In the genomic region with DNA sequence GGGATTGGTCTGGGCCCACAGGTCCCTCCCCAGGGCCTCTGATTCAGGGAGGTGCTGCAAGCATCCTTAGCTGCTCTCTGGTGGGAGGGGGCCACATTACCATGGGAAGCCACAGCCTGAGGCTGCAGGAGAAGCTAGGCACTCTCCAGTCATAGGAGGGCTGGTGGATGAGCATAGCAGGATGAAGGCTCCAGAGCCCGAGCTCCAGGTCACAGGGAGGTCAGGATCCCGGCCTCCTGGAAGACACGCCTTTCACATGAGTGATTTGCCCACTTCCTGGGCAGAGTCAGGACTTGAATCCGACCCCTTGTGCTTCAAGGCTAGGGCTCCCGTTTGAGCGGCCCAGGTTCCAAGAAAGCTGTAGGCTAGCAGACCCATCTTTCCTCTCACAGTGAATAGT, we compare ENCODE assay signal across 14 mouse cellular contexts. TPM values are rescaled to one million over a fixed set of nuclear protein-coding genes. Genes with fewer than 3 reads are reported as not detected.
DNase-seq lines count a peak whose midpoint lies in the region; ATAC-seq and TF ChIP-seq lines count a peak whose summit lies in the region.
"Had no signal": no experiment of that assay in that cellular context is flagged by ENCODE, and none has a peak within 500 bp of the region (broad histone marks: within the 10 kb centered on the region; RNA-seq: fewer than 3 reads in every experiment).

No protein-coding gene starts in this region.

- H3ac ChIP-seq in C2C12 (ENCODE audit: control insufficient read depth, insufficient read length, low read depth), result peak overlapping the region; percentile 36

- H3K79me3 ChIP-seq in C2C12 (ENCODE audit: low read depth), result peaks cover 27% of the 10 kb centered on the region

- peaks cover 56% of the 10 kb centered on the region for H3K27me3 ChIP-seq in forebrain, embryonic 10.5 days (ENCODE audit: poor library complexity, severe bottlenecking)
- peaks cover 2% of the 10 kb centered on the region; the same call in 1 of the 2 replicates for H3K27me3 ChIP-seq in forebrain, embryonic 11.5 days (ENCODE audit: control insufficient read depth, insufficient read depth, low read length)
- no peaks in the 10 kb centered on the region for H3K27me3 ChIP-seq in kidney, embryonic 14.5 days (ENCODE audit: control insufficient read depth, insufficient read depth, low read length)
- no peaks in the 10 kb centered on the region for H3K27me3 ChIP-seq in C2C12 (ENCODE audit: control insufficient read depth, insufficient read depth, insufficient read length)
- H3K27me3 ChIP-seq in intestine, embryonic 16.5 days (replicated peaks; ENCODE audit: control insufficient read depth, insufficient read depth, low read length), result no peaks in the 10 kb centered on the region

- no peak for ATAC-seq in forebrain, embryonic 11.5 days (replicated peaks; ENCODE audit: low FRiP score)
- ATAC-seq in kidney, embryonic 14.5 days (ENCODE audit: low FRiP score, low TSS enrichment), result no peak
- no peak for ATAC-seq in intestine, embryonic 16.5 days

- no peak for TF ChIP-seq CTCF in C2C12 (IDR thresholded peaks at IDR 0.05; ENCODE audit: control insufficient read depth, insufficient read depth, insufficient read length)

- peaks cover 51% of the 10 kb centered on the region for H3K79me2 ChIP-seq in C2C12 (ENCODE audit: control insufficient read depth, insufficient read depth)

- WGBS in forebrain, embryonic 10.5 days, result 42% methylated on average over 6 of the region's 6 CpGs
- 44% methylated on average over 6 of the region's 6 CpGs for WGBS in forebrain, embryonic 11.5 days
- 10% methylated on average over 6 of the region's 6 CpGs for WGBS in kidney, embryonic 14.5 days
- 27% methylated on average over 6 of the region's 6 CpGs for WGBS in intestine, embryonic 16.5 days

- H3K4me1 ChIP-seq in forebrain, embryonic 10.5 days, result peaks cover 73% of the 10 kb centered on the region
- H3K4me1 ChIP-seq in forebrain, embryonic 11.5 days (replicated peaks; ENCODE audit: control insufficient read depth, insufficient read depth, low read length), result peaks cover 15% of the 10 kb centered on the region
- H3K4me1 ChIP-seq in kidney, embryonic 14.5 days (ENCODE audit: control insufficient read depth, insufficient read depth, low read length), result peaks cover 41% of the 10 kb centered on the region
- peaks cover 48% of the 10 kb centered on the region for H3K4me1 ChIP-seq in intestine, embryonic 16.5 days (ENCODE audit: control insufficient read depth, insufficient read depth, low read length)

- H3K4me3 ChIP-seq in forebrain, embryonic 10.5 days, result no peak overlapping the region
- H3K4me3 ChIP-seq in forebrain, embryonic 11.5 days (ENCODE audit: low read depth, low read length), result no peak overlapping the region
- no peak overlapping the region for H3K4me3 ChIP-seq in kidney, embryonic 14.5 days (ENCODE audit: low read length)
- no peak overlapping the region for H3K4me3 ChIP-seq in C2C12 (ENCODE audit: insufficient read depth, poor library complexity, severe bottlenecking)
- H3K4me3 ChIP-seq in intestine, embryonic 16.5 days (ENCODE audit: low read length), result no peak overlapping the region
- H3K4me3 ChIP-seq: left cerebral cortex, adult 2 months had no signal

- H3K36me3 ChIP-seq in forebrain, embryonic 10.5 days (replicated peaks), result peaks cover 10% of the 10 kb centered on the region
- no peaks in the 10 kb centered on the region; the same call in 1 of the 2 replicates for H3K36me3 ChIP-seq in forebrain, embryonic 11.5 days (ENCODE audit: control insufficient read depth, insufficient read depth, low read length)
- H3K36me3 ChIP-seq in kidney, embryonic 14.5 days (ENCODE audit: control insufficient read depth, insufficient read depth, low read length), result peaks cover under 1% of the 10 kb centered on the region; the same call in 1 of the 2 replicates
- peaks cover 4% of the 10 kb centered on the region for H3K36me3 ChIP-seq in C2C12 (ENCODE audit: control insufficient read depth, insufficient read depth)
- 0 out of 2 replicates have a peak, but pooled peaks cover 3% of the 10 kb centered on the region for H3K36me3 ChIP-seq in intestine, embryonic 16.5 days (ENCODE audit: control insufficient read depth, insufficient read depth, low read length)

- no peak overlapping the region for H3K9ac ChIP-seq in forebrain, embryonic 11.5 days (ENCODE audit: low read length)
- peak overlapping the region; percentile 34; the same call in 1 of the 2 replicates for H3K9ac ChIP-seq in kidney, embryonic 14.5 days (ENCODE audit: low read depth, low read length)
- peak overlapping the region; percentile 27 for H3K9ac ChIP-seq in intestine, embryonic 16.5 days (ENCODE audit: low read depth, low read length)

- H3K27ac ChIP-seq in forebrain, embryonic 10.5 days, result 0 out of 2 replicates have a peak overlapping the region, but pooled peaks have one; percentile 48
- H3K27ac ChIP-seq in forebrain, embryonic 11.5 days (ENCODE audit: low read depth, low read length), result no peak overlapping the region; the same call in 1 of the 2 replicates
- no peak overlapping the region for H3K27ac ChIP-seq in kidney, embryonic 14.5 days (ENCODE audit: low read depth, low read length)
- H3K27ac ChIP-seq in intestine, embryonic 16.5 days (ENCODE audit: low read length), result peak overlapping the region; percentile 96
- H3K27ac ChIP-seq: left cerebral cortex, adult 2 months had no signal

- intact Hi-C loops in left cerebral cortex, postnatal 14 days (cut with DNase I), result no loop called here

- no peak overlapping the region for H3K4me2 ChIP-seq in forebrain, embryonic 11.5 days (ENCODE audit: low read depth, low read length, severe bottlenecking)
- H3K4me2 ChIP-seq in kidney, embryonic 14.5 days (replicated peaks; ENCODE audit: low read depth, low read length), result no peak overlapping the region
- H3K4me2 ChIP-seq in intestine, embryonic 16.5 days (ENCODE audit: low read depth, low read length), result no peak overlapping the region

- no peak for DNase-seq in forebrain, embryonic 10.5 days (ENCODE audit: extremely low spot score, low spot score)
- no peak for DNase-seq in forebrain, embryonic 11.5 days (ENCODE audit: low spot score)
- DNase-seq in kidney, adult 11 months, result no peak
- DNase-seq in adrenal gland, adult 2 months, result no peak
- DNase-seq in left cerebral cortex, postnatal 14 days (ENCODE audit: low spot score in 2 of 2), result no peak
- DNase-seq: B cell, adult 2 months; cerebellum, postnatal 14 days; gastrocnemius, postnatal 36 days; lung, postnatal 14 days; right cerebral cortex, postnatal 14 days had no signal

- H3K9me3 ChIP-seq in forebrain, embryonic 10.5 days, result no peaks in the 10 kb centered on the region
- no peaks in the 10 kb centered on the region for H3K9me3 ChIP-seq in forebrain, embryonic 11.5 days (ENCODE audit: control insufficient read depth, low read length)
- no peaks in the 10 kb centered on the region for H3K9me3 ChIP-seq in kidney, embryonic 14.5 days (ENCODE audit: control insufficient read depth, low read length)
- H3K9me3 ChIP-seq in intestine, embryonic 16.5 days (ENCODE audit: control insufficient read depth, low read length), result no peaks in the 10 kb centered on the region

RNA-seq across cellular contexts. Expression of gene Ppp1r14b, which starts 3.1 kb away (rescaled TPM):
- polyA plus RNA-seq in forebrain, embryonic 10.5 days (2016; fragmentation: Nextera tagmentation; extraction: Ambion mirVana), result 103 TPM in 2 replicates
- 305 and 329 TPM in 2 replicates for polyA plus RNA-seq in forebrain, embryonic 11.5 days (2014; fragmentation: Nextera tagmentation; extraction: Ambion mirVana)
- 202 and 254 TPM in 2 replicates for polyA plus RNA-seq in kidney, embryonic 14.5 days (2014; fragmentation: Nextera tagmentation; extraction: Ambion mirVana)
- polyA plus RNA-seq in C2C12 (2012; fragmentation: generic; extraction: Trizol), result 1,811 TPM
- 57.9 and 58.2 TPM in 2 replicates for polyA plus RNA-seq in intestine, embryonic 16.5 days (2015; fragmentation: Nextera tagmentation; extraction: Ambion mirVana)
- total RNA-seq in adrenal gland, adult 2 months (2021), result 100 to 1,000 TPM; 123 to 288 TPM
- 156 and 181 TPM in 2 replicates for polyA plus RNA-seq in adrenal gland, adult 2 months (2012; rRNA removed)
- total RNA-seq in left cerebral cortex, postnatal 14 days (2021), result 10 to 100 TPM; 55.4 to 71.5 TPM

RNA-seq across cellular contexts. Expression of gene Plcb3, which starts 4.6 kb away (rescaled TPM):
- polyA plus RNA-seq in forebrain, embryonic 10.5 days (2016; fragmentation: Nextera tagmentation; extraction: Ambion mirVana), result 25.2 and 25.8 TPM in 2 replicates
- polyA plus RNA-seq in forebrain, embryonic 11.5 days (2014; fragmentation: Nextera tagmentation; extraction: Ambion mirVana), result 21.2 and 24.1 TPM in 2 replicates
- polyA plus RNA-seq in kidney, embryonic 14.5 days (2014; fragmentation: Nextera tagmentation; extraction: Ambion mirVana), result 24.4 and 38.9 TPM in 2 replicates
- polyA plus RNA-seq in C2C12 (2012; fragmentation: generic; extraction: Trizol), result 51.7 TPM
- 198 and 222 TPM in 2 replicates for polyA plus RNA-seq in intestine, embryonic 16.5 days (2015; fragmentation: Nextera tagmentation; extraction: Ambion mirVana)
- 10 to 100 TPM; 34.1 to 47.8 TPM for total RNA-seq in adrenal gland, adult 2 months (2021)
- 69.1 and 87.1 TPM in 2 replicates for polyA plus RNA-seq in adrenal gland, adult 2 months (2012; rRNA removed)
- total RNA-seq in left cerebral cortex, postnatal 14 days (2021), result 10 to 100 TPM; 13.4 to 13.6 TPM

RNA-seq across cellular contexts. Expression of gene Fkbp2, which starts 8.7 kb away (rescaled TPM):
- 106 TPM in 2 replicates for polyA plus RNA-seq in forebrain, embryonic 10.5 days (2016; fragmentation: Nextera tagmentation; extraction: Ambion mirVana)
- polyA plus RNA-seq in forebrain, embryonic 11.5 days (2014; fragmentation: Nextera tagmentation; extraction: Ambion mirVana), result 65.4 and 80.7 TPM in 2 replicates
- 89.7 and 118 TPM in 2 replicates for polyA plus RNA-seq in kidney, embryonic 14.5 days (2014; fragmentation: Nextera tagmentation; extraction: Ambion mirVana)
- polyA plus RNA-seq in C2C12 (2012; fragmentation: generic; extraction: Trizol), result 148 TPM
- polyA plus RNA-seq in intestine, embryonic 16.5 days (2015; fragmentation: Nextera tagmentation; extraction: Ambion mirVana), result 176 and 195 TPM in 2 replicates
- 100 to 1,000 TPM; 110 to 119 TPM for total RNA-seq in adrenal gland, adult 2 months (2021)
- polyA plus RNA-seq in adrenal gland, adult 2 months (2012; rRNA removed), result 31.3 and 35.4 TPM in 2 replicates
- 10 to 100 TPM; 69.4 to 78.8 TPM for total RNA-seq in left cerebral cortex, postnatal 14 days (2021)

RNA-seq across cellular contexts. Expression of gene Vegfb, which starts 15.8 kb away (rescaled TPM):
- polyA plus RNA-seq in forebrain, embryonic 10.5 days (2016; fragmentation: Nextera tagmentation; extraction: Ambion mirVana), result 31.0 and 32.9 TPM in 2 replicates
- polyA plus RNA-seq in forebrain, embryonic 11.5 days (2014; fragmentation: Nextera tagmentation; extraction: Ambion mirVana), result 29.5 and 32.7 TPM in 2 replicates
- 38.2 and 39.8 TPM in 2 replicates for polyA plus RNA-seq in kidney, embryonic 14.5 days (2014; fragmentation: Nextera tagmentation; extraction: Ambion mirVana)
- 37.7 TPM for polyA plus RNA-seq in C2C12 (2012; fragmentation: generic; extraction: Trizol)
- polyA plus RNA-seq in intestine, embryonic 16.5 days (2015; fragmentation: Nextera tagmentation; extraction: Ambion mirVana), result 18.3 and 21.5 TPM in 2 replicates
- total RNA-seq in adrenal gland, adult 2 months (2021), result 100 to 1,000 TPM; 109 to 131 TPM
- 149 and 263 TPM in 2 replicates for polyA plus RNA-seq in adrenal gland, adult 2 months (2012; rRNA removed)
- total RNA-seq in left cerebral cortex, postnatal 14 days (2021), result 10 to 100 TPM; 64.3 to 75.4 TPM

RNA-seq across cellular contexts. Expression of gene Dnajc4, which starts 20.7 kb away (rescaled TPM):
- 19.5 and 19.7 TPM in 2 replicates for polyA plus RNA-seq in forebrain, embryonic 10.5 days (2016; fragmentation: Nextera tagmentation; extraction: Ambion mirVana)
- 14.5 and 18.8 TPM in 2 replicates for polyA plus RNA-seq in forebrain, embryonic 11.5 days (2014; fragmentation: Nextera tagmentation; extraction: Ambion mirVana)
- 22.6 and 24.0 TPM in 2 replicates for polyA plus RNA-seq in kidney, embryonic 14.5 days (2014; fragmentation: Nextera tagmentation; extraction: Ambion mirVana)
- 12.2 TPM for polyA plus RNA-seq in C2C12 (2012; fragmentation: generic; extraction: Trizol)
- polyA plus RNA-seq in intestine, embryonic 16.5 days (2015; fragmentation: Nextera tagmentation; extraction: Ambion mirVana), result 26.9 and 29.5 TPM in 2 replicates
- 10 to 100 TPM; 42.6 to 50.7 TPM for total RNA-seq in adrenal gland, adult 2 months (2021)
- polyA plus RNA-seq in adrenal gland, adult 2 months (2012; rRNA removed), result 43.0 and 47.5 TPM in 2 replicates
- 10 to 100 TPM; 21.1 to 21.2 TPM for total RNA-seq in left cerebral cortex, postnatal 14 days (2021)

Comparison
In these comparisons a context has a peak if more than half of its experiments do, and no peak if none do; other contexts are left out.
1. H3K27ac ChIP-seq: peak in forebrain, embryonic 10.5 days (single experiment) and intestine, embryonic 16.5 days (single experiment); none in forebrain, embryonic 11.5 days (single experiment) and kidney, embryonic 14.5 days (single experiment).